Mouse (Mus musculus): ENCODE measurements around the gene Lekr1. TPM values are rescaled to one million over a fixed set of nuclear protein-coding genes. Genes with fewer than 3 reads are reported as not detected.

Gene Lekr1
- total and polyA plus RNA-seq, 3 experiments, result 2.5 to 4.6 TPM; not detected in 1

GRCm38 (mm10) chr3:65656451-65656850, 9.6 kb upstream of the Lekr1 start:
- no peak for DNase-seq

DNA sequence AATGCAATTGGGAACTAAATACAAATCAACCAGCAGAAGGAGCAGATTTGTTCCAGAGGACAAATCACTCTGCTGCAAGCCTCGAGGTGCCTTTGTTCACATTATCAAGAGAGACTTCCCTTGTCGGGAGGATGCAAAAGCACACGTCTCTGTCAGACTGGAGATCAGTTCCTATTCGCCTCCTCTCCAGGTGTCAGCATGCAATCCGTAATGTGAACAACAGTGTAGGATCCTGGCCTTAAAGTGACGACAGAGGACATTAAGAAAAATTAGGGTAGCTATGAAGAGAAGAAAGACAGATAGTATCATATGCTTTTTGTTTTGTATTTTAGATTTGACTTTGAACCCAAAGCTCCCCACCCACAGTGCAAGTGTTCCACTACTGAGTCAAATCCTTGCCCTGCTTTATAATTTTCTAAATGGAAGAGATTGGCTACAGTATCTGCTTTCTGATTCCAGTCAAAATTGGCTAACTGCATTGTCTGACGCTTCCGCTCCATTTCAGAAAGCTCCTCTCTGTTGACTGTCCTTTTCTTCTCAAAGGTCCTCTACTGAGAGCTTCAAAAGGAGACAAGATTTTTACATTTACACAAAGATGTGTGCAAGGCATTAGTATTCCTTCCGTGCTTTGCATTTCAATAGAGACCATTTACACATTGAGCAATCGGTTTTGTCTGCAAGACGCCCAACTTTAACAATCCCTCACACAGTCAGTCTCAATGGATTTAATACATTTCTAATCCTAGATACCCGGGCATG, 8.9 kb upstream of the Lekr1 start:
- no peak for DNase-seq

DNA sequence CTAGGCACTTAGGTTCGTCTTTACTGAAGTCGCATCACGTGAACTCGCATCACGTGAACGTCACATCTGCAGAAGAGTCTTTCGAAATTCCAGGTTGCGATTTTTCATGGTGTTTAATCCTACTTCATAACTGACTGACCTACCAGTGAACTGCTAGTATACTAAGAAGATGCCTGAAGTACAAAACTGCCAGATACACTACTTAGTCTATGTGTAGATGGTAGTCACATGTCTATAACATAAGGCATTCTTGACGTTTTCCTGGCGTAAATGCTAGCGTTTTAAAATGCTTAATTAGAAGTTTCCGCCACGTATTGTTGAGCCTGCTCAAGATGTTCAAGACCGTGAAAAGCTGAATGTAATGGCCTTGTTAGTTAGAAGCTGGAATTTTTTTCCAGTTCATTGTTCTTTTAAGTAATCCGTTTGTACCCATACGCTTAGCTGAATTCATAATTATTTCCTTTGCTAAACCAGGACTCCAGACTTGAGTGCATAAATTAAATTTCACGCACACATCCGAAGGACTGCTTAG, 7.9 kb upstream of the Lekr1 start:
- no peak for DNase-seq

DNA sequence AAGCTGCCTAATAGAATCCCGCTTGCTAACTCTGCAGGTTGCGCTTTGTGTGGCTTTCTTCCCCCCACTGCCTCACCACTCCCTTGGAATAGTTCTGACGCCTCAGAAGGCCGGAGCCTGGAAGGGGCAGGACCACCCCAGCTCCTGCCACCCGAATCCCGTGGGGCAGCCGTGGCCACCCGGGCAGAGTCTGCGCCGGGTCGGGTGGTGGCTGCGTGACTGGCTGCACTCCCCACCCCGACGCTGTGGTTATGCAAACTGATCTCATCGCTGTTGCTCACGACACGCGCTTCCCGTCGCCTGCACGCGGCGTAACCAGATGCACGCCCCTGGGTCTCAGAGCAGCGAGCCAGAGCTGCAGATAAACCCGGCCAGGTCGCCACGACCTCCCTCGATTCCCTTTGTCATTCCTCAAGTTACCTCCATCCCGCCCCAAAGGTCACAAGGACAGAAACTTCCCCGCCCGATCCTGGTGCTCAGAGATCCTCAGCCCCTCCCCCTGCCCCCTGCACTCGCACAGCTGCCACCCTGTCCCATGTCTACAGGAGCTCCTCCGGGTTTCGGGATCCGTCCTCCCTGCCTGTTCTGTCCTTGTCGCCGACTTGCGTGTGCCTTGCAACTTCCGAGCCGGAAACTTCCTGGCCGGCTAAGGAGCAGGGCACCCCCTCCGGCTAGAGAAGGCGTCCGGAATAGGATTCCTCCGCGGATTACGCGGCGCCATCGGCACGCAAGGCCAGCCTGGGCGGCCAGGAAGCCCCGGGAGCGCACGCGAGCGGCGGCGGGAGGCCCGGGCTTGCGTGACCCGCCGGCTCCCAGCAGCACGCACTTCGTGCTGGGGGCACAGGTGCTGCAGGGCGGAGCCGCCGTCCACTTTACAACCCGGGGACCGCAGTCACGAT, 7.1 kb upstream of the Lekr1 start:
- peak; percentile 87 for DNase-seq

DNA sequence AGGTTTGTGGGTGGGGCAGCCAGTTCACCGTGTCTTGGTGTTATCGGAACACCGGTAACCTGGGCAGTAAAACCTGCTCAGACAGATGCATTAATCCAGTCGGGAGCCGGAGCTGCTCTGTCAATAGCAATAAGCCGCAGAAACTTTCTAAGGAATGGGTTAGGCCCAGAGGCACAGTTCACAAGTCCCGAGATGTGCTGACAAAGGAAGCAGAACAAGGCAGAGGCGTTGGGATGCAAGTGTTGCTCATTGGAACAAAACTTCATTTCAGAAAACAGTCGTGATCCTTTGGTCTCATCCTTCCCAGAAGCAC, 6.5 kb upstream of the Lekr1 start:
- no peak for DNase-seq

DNA sequence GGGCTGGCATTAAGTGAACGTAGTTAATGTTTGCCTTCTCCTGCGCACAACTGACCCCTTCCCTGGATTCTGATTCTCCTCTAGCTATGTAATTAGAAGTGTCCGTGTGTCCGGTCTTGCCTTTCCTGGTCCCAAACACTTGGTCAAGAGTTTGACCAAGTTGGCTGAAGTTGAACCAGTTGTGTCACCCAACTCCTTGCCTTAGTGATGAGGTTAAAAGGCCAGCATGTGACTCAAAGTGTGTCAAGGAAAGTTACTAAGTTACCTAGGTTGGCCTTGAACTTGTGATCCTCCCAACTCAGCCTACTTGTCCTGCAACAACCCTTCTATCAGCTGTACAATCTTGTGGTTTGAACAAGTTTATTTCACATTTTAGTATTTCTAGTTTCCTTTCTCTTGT, 5.7 kb upstream of the Lekr1 start:
- no peak for DNase-seq

GRCm38 (mm10) chr3:65661731-65662130, 4.3 kb upstream of the Lekr1 start:
- no peak for DNase-seq

- DNase-seq, result peak; percentile 32
These were observed 2.9 kb upstream of the Lekr1 start for GRCm38 (mm10) chr3:65663176-65663575.

DNA sequence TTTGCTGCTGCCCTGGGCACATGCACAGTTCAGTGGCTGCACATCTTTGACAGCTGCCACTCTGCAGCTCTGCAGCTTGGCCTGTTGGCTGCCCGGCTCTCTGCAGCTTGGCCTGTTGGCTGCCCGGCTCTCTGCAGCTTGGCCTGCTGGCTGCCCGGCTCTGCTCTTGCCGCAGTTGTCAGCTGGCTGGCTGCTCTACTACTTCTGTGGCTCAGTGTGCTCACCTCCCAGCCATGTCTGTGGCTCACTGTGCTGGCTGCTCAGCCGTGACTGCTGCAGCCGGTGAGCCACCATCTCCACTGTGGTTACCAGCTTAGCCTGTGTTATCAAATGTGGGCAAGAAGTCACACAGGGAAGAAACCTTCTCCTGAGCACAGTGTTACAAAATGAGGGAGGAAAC, 4.2 kb downstream of the Lekr1 start:
- no peak for DNase-seq

DNA sequence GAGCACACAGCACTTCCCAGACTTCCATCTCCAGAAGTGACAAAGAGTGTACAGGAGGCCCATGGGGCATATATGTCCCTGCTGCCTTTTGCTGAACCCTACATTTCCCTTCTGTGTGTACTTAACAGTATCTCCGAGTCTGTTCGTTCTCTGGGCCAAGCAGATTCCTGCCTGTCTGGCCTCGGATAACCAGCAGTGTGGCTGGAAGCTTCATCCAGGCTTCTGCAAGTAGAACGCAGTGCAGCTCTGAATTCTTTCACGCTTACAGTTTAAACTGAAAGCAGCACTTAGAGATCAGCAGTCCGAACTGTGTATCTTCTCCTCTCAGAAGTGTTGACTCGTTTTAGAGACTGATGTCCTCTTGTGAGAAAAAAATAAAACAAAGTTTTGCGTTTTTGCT, 7.7 kb downstream of the Lekr1 start:
- peak; percentile 16 for DNase-seq

DNA sequence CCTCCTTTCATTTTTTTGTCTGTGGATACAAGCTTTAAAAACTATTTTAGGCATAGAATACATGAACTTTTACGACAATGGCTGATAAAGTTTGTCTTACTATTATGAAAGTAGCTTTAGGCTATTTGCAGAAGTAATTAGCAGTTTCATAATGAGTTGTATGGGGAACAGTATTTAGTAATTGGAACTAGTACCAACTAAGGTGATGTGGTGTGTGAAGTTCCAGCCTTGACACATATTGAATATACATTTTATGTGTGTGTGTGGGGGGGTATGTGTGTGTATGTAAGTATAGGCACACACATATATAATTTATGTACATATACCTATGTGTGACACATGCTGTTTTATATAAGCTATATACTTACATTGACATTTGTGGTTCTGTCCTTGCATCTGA, 14.6 kb downstream of the Lekr1 start:
- DNase-seq, result no peak

DNA sequence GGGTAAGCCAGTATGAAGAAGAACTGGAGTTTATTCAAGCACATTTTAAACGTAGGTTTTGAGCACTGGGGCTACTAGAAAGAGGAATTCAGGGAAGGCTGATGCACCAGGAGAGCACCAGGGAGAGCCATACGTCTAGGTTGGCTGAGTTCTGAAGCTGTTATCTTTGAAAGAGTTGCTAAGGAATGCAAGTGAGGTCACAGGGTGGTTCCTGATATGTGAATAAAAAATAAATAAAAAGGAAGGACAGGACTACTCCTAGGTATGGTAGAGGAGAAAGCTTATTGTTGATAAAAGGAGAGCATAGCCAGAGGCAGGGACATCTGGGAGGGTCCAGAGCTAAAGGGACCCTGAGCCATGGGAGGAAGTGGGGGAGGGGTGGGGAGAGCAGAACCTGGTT, 23.7 kb downstream of the Lekr1 start:
- DNase-seq, result no peak

DNA sequence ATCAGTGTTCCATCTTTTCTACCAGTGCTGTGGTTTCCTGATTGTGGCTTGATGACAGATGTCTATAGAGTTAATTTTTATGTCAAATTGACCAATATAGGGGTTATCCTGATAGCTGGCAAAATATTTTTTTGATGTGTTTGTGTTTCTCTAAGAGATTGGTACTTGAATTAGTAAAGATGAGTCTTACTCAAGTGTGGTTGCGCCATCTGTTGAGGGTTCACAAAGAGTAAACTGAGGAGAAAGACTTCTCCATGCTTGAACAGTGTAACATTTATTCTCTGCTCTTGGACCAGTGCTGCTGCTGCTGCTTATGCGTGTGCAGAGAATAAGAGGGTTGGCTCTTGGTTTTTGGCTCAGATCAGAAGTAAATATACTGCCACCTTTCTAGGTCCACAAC, 24.8 kb downstream of the Lekr1 start:
- no peak for DNase-seq

DNA sequence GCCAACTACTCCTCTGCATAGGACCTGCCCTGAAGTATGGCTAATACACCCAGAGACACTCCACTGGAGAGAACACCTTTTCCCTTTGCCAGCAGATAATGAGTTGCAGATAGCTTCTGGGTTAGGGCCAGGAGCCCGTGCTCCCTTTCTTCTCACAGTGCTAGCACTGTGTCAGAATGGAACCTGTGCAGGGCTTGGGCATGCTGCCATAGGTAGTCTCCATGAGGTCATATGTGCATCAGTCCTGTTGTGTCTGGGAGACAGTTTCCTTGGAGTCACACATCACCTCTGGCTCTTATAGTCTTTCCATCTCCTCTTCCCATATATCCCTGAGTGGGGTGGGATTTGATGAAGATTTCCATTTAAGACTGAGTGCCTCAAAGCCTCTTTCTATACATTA, 33.7 kb downstream of the Lekr1 start:
- DNase-seq, result no peak

GRCm38 (mm10) chr3:65714372-65714771, 48.3 kb downstream of the Lekr1 start:
- no peak for DNase-seq

DNA sequence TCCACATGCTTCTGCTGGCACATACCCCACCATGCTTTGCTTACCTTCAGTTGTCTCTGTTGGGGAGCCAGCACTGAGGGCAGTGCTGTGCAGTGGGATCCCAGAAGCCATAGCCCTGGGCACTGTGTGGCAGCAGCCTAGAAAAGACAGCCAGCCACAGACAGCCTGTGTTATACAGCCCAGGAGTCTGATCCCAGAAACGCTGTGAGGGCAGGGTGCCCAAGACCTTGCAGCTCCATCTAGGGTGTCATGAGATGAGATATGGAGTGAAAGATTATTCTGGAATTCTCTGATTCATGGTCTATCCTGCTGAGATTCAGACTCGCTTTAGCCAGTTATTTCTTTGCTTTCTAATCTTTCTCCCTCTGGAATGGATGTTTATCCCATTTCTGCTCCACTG, 51.4 kb downstream of the Lekr1 start:
- peak; percentile 40 for DNase-seq

DNA sequence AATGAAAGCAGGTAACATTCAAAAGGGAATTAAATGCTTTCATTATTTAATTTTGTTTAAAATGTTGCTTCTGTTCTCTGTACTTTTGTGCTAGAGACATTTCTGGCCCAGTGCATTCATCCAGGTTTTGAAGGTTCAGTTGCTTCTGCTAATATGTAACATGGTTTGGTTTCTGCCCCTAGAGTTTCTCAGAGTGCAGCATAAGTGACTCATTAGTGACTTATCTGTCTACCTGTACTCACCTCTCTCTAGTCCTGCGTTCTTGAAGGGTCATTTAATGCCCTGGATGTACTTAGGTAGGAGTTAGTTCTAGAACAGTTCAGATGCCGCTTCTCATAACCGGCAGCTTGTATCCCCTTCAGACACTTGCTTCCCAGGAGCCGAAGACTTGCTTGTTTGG, 56.9 kb downstream of the Lekr1 start:
- DNase-seq, result no peak

GRCm38 (mm10) chr3:65723664-65724063, 57.6 kb downstream of the Lekr1 start:
- DNase-seq, result no peak

DNA sequence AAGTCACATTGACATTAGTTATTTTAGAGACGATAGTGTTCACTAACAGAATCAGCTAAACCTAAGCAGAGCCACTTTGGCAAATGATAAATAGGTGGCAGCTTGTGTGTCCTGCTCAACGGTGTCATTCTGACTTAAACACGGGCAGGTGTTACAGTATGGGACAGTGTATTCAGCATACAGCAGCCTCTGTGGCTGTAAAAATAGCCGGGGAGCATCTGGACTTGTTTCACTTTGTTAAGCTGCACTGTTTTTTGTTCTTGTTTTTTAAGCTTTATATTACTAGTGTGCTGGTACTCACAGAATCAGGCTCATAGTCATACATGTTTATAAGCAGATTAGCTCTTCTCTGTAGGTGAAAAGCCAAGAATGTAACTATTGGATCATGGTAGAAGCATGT, 71.8 kb downstream of the Lekr1 start:
- DNase-seq, result no peak

DNA sequence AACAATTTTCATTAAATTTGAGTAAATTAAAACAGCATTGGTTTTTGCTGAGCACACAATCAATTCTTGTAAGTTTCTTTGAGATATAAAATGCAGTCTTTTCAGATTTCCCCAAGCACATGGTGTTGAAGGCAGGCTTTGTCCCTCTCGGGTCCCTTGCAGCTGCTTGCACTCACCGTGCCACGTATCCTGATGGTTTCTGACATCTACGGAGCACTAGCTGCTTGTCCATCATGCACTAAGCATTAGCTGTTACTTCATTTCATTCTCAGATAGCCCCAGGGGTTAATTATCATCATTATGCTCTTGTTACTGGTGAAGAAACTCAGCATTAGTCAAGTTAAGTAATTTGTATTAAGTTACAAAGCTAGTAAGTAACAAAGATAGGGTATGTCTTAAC, 78.9 kb downstream of the Lekr1 start:
- no peak for DNase-seq

GRCm38 (mm10) chr3:65764511-65765508, 98.8 kb downstream of the Lekr1 start:
- no peak for DNase-seq

GRCm38 (mm10) chr3:65766387-65766786, 100.4 kb downstream of the Lekr1 start:
- DNase-seq, result no peak

Measured in adrenal gland, adult 2 months (tissue).